Mouse (Mus musculus) heart, embryonic 13.5 days (tissue): ENCODE data around the gene Frmd8. TPM values are rescaled to one million over a fixed set of nuclear protein-coding genes. Genes with fewer than 3 reads are reported as not detected.
A peak's percentile ranks its signal among the peaks of the same experiment; 100 is the strongest.

Experiments used
- ATAC-seq: fragments of 200-750 bp; cut with Nextera tagmentation; 2 replicates; pipeline ENCODE4 v1.8.0; 2017; ENCODE audit warnings: moderate TSS enrichment; ENCODE audit not compliant: insufficient number of reproducible peaks, low FRiP score, low TSS enrichment; ENCODE audit errors: extremely low read depth
- H3K27ac ChIP-seq: fragments of 300-500 bp; sonication (generic); replicated peaks from 2 replicates; pipeline ENCODE4 v1.5.1; 2015; ENCODE audit warnings: moderate library complexity, mild to moderate bottlenecking, inconsistent platforms
- H3K27me3 ChIP-seq: fragments of 300-500 bp; sonication (generic); replicated peaks from 2 replicates; pipeline ENCODE4 v1.6.1; 2015; ENCODE audit warnings: mild to moderate bottlenecking, inconsistent platforms
- H3K36me3 ChIP-seq: fragments of 300-500 bp; sonication (generic); 2 replicates; pipeline ENCODE4 v1.6.1; 2015; ENCODE audit warnings: mild to moderate bottlenecking, inconsistent platforms
- H3K4me1 ChIP-seq: fragments of 300-500 bp; sonication (generic); 2 replicates; pipeline ENCODE4 v1.6.1; 2015; ENCODE audit warnings: inconsistent platforms
- H3K4me2 ChIP-seq: fragments of 300-500 bp; sonication (generic); 2 replicates; pipeline ENCODE4 v1.6.1; 2015; ENCODE audit warnings: inconsistent platforms, mild to moderate bottlenecking, moderate library complexity
- H3K4me3 ChIP-seq: fragments of 300-500 bp; sonication (generic); 2 replicates; pipeline ENCODE4 v1.5.1; 2015; ENCODE audit warnings: moderate library complexity, mild to moderate bottlenecking, inconsistent platforms
- H3K9ac ChIP-seq: fragments of 300-500 bp; sonication (generic); 2 replicates; pipeline ENCODE4 v1.6.1; 2015; ENCODE audit warnings: inconsistent platforms, mild to moderate bottlenecking, moderate library complexity
- H3K9me3 ChIP-seq: fragments of 300-500 bp; sonication (generic); 2 replicates; pipeline ENCODE4 v1.6.1; 2016; ENCODE audit warnings: inconsistent platforms
- WGBS: fragments of 180-500 bp; shearing (Covaris S2); methylation state at CpG from one replicate; pipeline ENCODE4 v1.1.7; 2015; ENCODE audit warnings: mixed read lengths; 5-methylcytosine and 5-hydroxymethylcytosine counted together
- polyA plus RNA-seq: library from polyadenylated mRNA; unstranded; fragments of >200 nt; fragmentation: Nextera tagmentation; extraction: Ambion mirVana; gene quantifications from 2 replicates; pipeline ENCODE4 v1.2.1, GENCODE M21; 2015

Frmd8 gene
- polyA plus RNA-seq, 1 experiment from 2014 or later, result 27.4 TPM

DNA sequence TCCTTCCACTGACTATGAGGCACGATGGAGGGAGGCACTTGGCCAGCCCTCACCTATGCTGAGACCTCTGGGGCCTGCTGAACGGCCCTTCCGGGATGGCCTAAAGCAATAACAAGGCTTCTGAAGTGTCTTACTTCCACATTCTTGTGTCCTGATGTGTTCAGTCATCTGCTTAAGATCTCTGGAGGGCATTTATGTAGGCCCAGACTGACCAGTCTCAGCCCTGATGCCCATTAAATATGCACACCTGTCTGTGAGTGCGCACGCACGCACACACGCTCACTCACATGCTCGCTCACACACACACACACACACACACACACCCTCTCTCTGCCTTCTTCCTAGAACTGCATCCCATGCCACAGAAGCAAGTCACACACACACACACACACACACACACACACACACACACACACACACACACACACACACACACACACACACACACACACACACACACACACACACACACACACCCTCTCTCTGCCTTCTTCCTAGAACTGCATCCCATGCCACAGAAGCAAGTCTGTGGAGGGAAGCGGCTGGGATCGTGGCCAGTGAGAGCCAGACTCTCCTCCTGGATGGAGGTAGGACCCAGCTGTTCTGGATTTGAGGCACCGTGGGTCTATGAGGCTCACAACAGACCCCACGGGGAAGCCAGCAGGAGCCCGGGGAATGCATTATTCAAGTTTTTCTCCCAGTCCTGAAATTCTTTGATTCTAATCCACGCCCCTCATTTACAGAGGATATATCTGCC lies 65.9 kb downstream of the Frmd8 start:
- peak overlapping the region; percentile 70 for H3K9ac ChIP-seq
- H3K9me3 ChIP-seq, result no peaks in the 10 kb centered on the region
- H3K27ac ChIP-seq, result peak overlapping the region; percentile 95
- H3K36me3 ChIP-seq, result no peaks in the 10 kb centered on the region
- ATAC-seq, result no peak
- H3K4me1 ChIP-seq, result peaks cover 96% of the 10 kb centered on the region
- H3K4me3 ChIP-seq, result no peak overlapping the region
- no peaks in the 10 kb centered on the region for H3K27me3 ChIP-seq
- peak overlapping the region; percentile 54 for H3K4me2 ChIP-seq
- 59% methylated on average over 14 of the region's 14 CpGs for WGBS

DNA sequence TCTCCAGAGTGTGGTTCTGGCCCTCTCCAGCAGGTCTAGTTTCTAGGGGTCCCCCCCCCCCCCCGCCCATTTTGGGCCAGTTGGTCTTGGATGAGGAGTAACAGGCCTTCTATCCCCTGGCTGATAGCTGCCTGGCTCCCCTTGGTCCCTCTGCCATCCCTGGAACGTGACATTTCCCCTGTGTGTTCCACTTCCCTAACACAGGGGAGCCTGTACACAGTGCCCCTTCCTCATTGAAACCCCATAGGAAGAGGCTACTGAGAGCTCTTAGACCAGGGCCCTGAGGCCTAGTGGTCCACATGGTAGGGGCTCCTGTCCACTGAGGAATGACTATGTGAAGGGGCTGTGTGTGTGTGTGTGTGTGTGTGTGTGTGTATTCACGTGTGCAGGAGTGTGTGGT lies 67.3 kb downstream of the Frmd8 start:
- 72% methylated on average over 3 of the region's 3 CpGs for WGBS
- Histone ChIP-seq H3K27ac (peak overlapping the region; percentile 100), H3K4me1 (peaks cover 92% of the 10 kb centered on the region), H3K4me3 (no peak overlapping the region), H3K4me2 (no peak overlapping the region; the same call in 1 of the 2 replicates), H3K9me3 (no peaks in the 10 kb centered on the region), H3K36me3 (no peaks in the 10 kb centered on the region), H3K9ac (no peak overlapping the region), H3K27me3 (no peaks in the 10 kb centered on the region)
- no peak for ATAC-seq

DNA sequence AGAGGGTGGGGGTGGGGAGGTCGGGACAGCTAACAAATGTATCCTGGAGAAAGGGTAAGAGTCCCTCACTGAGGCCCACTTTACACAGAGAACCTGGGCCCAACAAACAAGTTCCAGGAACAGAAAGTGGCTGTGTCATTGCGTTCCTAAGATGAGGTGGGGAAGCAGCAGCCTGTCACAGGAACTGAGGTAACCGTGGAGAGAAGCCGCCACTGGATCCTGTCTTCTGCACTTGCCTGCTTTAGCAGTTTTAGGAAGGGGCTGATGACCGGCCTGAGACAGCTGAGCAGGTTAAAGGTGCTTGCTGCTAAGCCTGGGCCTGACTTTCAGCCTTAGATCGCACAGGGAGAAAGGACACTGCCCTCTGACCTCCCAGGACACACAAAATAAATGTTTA lies 68.3 kb downstream of the Frmd8 start:
- Histone ChIP-seq H3K4me1 (peaks cover 84% of the 10 kb centered on the region), H3K9me3 (no peaks in the 10 kb centered on the region), H3K27me3 (no peaks in the 10 kb centered on the region), H3K4me3 (no peak overlapping the region), H3K27ac (peak overlapping the region; percentile 100), H3K9ac (peak overlapping the region; percentile 72), H3K4me2 (peak overlapping the region; percentile 50), H3K36me3 (no peaks in the 10 kb centered on the region)
- ATAC-seq, result no peak; the same call in 1 of the 2 replicates
- WGBS, result 23% methylated on average over 6 of the region's 6 CpGs

DNA sequence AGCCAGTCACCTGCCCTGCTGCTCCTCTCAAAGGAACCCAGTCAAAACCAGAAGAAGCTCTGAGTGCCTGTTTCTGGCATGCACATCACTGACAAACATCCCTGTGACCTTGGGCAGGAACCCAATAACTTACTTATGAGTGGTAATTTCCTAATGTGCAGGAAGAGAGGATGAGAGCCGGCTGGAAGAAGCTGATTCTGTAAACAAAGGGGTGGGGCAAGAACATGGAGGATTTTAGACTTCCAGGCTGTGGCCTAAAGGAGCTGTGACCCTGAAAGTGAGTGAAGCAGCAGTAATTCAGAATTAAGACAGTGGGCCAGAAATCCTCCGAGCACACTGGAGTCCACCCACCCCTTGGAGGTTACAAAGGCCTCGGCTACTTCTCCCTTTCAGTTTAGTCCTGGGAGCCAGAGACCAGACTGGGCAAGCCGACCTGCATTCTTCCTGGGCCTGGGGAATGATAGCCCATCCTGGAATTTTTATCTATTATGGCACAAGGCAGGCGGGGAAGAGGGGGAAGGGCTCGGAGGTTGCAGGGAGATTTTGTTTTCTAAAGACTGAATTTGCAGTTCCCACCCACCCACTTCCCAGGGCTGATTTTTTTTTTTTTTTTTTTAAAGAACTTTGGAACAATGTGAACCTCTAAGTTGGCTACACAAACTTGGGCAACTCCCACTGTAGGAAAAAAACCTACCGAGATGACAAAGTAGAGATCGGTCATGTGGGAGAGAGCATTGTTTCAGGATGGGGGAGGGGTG lies 68.8 kb downstream of the Frmd8 start:
- Histone ChIP-seq H3K4me2 (peak overlapping the region; percentile 50), H3K4me1 (peaks cover 78% of the 10 kb centered on the region), H3K27ac (peak overlapping the region; percentile 100), H3K27me3 (no peaks in the 10 kb centered on the region), H3K9ac (peak overlapping the region; percentile 72), H3K36me3 (no peaks in the 10 kb centered on the region), H3K4me3 (peak overlapping the region; percentile 5; the same call in 1 of the 2 replicates), H3K9me3 (no peaks in the 10 kb centered on the region)
- ATAC-seq, result no peak
- 6% methylated on average over 8 of the region's 8 CpGs for WGBS

DNA sequence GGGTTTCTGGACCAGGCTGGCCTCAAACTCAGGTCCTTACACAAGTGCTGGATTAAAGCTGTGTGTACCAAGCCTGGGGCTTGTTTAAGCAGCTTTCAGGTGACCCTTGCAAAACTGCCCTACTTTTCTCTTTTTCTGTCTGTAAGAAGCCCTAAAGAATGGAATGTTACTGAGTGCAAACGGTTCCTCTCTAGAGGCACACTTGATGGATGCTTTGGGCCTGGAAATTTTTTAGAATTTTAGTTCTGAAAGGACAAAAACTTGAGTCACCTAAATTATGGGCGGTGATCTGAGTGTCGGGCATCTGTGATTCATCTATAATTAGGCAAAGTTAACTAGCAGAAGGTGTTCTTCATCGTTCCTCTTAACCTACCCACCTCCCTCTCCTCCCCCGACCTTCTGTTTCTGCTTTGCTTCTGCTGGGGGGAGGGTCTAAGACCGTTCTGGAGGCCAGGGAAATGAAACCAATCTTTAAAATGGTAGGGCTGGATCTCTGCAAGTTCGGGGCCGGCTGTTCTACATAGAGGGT lies 70.6 kb downstream of the Frmd8 start:
- Histone ChIP-seq H3K9ac (peak overlapping the region; percentile 92), H3K4me3 (0 out of 2 replicates have a peak overlapping the region, but pooled peaks have one; percentile 95), H3K36me3 (peaks cover 12% of the 10 kb centered on the region), H3K27me3 (no peaks in the 10 kb centered on the region), H3K9me3 (no peaks in the 10 kb centered on the region), H3K4me1 (peaks cover 60% of the 10 kb centered on the region), H3K27ac (peak overlapping the region; percentile 100), H3K4me2 (peak overlapping the region; percentile 84)
- no peak for ATAC-seq
- WGBS, result 30% methylated on average over 8 of the region's 8 CpGs

DNA sequence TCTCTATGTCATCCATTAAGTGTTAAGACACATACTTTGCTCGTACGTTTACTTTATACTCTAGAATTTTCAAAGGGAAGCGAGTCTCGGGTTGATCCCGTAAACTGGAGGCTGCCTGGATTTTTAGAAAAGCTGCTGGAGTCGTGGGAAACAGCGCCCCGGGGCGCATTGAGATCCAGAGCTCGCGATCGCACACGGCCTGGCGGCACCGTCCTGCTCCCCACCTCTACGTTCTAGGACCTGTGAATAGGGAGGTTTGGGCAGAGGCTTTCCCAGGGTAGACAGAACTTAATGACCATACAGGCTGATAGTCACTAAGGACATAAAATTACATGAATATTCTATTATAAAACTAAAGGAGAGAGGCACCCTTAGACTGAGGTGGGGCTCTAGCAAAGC lies 71.2 kb downstream of the Frmd8 start:
- ATAC-seq, result peak; percentile 20; the same call in 1 of the 2 replicates
- under 1% methylated on average over 16 of the region's 16 CpGs for WGBS
- H3K4me1 ChIP-seq, result peaks cover 56% of the 10 kb centered on the region

DNA sequence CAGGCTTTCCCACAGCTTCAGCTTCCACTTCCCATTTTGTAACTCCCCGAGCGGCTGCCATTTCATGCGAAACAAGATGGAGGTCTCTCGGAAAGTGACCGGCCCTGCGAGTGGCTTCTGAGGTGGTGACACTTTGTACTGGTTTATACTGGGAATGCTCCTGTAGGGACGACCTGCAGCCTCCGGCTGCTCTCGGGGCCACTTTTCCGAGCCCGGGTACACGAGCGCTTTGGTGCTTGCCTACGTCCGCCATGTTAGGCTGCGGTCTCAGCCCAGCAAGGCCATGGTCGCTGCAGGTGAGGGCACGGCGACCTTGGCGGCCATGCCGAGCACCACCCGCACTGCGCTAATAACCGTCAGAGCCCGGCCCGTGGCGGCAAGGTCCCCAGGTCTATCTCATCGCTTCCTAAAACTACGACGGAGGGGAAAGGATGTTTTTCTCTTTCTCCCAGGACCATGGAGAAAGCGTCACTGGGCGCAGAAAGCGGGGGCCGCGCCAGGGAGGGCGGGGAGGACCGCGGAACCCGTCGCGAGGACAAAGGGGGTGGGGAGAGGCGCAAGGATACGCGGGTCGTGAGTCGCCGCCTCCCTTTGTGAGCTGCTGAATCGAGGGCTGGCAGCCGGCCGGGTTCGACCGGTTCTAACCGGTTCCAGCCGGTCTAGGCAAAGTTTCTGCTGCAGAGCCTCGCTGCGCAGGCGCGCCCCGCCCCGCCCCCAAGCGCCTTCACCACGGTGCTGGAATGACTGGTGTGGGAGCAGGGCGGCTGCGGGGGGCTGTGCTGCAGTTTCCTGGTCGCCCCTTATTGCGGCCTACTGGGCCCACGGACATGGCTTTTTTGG lies 71.8 kb downstream of the Frmd8 start:
- H3K4me1 ChIP-seq, result peaks cover 50% of the 10 kb centered on the region
- peak overlapping the region; percentile 100 for H3K27ac ChIP-seq
- peaks cover 21% of the 10 kb centered on the region for H3K36me3 ChIP-seq
- under 1% methylated on average over 62 of the region's 67 CpGs for WGBS
- peak overlapping the region; percentile 95 for H3K4me3 ChIP-seq
- ATAC-seq, result peak; percentile 86
- no peaks in the 10 kb centered on the region for H3K9me3 ChIP-seq
- peak overlapping the region; percentile 92 for H3K9ac ChIP-seq
- H3K4me2 ChIP-seq, result peak overlapping the region; percentile 84
- H3K27me3 ChIP-seq, result no peaks in the 10 kb centered on the region

More for the DNA sequence above, 71.2 kb downstream of the Frmd8 start:
- Histone ChIP-seq H3K9ac (peak overlapping the region; percentile 92), H3K27ac (peak overlapping the region; percentile 100), H3K4me3 (peak overlapping the region; percentile 95), H3K36me3 (peaks cover 15% of the 10 kb centered on the region), H3K27me3 (no peaks in the 10 kb centered on the region), H3K4me2 (peak overlapping the region; percentile 84), H3K9me3 (no peaks in the 10 kb centered on the region)

DNA sequence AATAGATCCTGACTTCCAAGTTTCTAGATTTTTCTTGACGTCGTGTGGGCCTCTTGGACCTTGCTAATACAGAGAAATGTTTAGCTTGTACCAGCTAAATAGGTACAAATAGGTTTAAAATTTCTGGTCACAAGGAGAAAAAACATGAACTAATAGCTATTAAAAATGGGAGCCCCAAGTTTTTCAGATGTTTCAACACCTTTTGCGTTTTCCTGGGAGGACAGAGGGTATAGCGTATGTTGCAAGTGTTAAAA lies 72.4 kb downstream of the Frmd8 start:
- Histone ChIP-seq H3K36me3 (peaks cover 26% of the 10 kb centered on the region), H3K4me2 (peak overlapping the region; percentile 84), H3K27me3 (no peaks in the 10 kb centered on the region), H3K4me3 (peak overlapping the region; percentile 95), H3K9me3 (no peaks in the 10 kb centered on the region), H3K4me1 (peaks cover 47% of the 10 kb centered on the region), H3K27ac (peak overlapping the region; percentile 100), H3K9ac (peak overlapping the region; percentile 92)
- WGBS, result 0% methylated on average over 4 of the region's 4 CpGs
- ATAC-seq, result no peak

DNA sequence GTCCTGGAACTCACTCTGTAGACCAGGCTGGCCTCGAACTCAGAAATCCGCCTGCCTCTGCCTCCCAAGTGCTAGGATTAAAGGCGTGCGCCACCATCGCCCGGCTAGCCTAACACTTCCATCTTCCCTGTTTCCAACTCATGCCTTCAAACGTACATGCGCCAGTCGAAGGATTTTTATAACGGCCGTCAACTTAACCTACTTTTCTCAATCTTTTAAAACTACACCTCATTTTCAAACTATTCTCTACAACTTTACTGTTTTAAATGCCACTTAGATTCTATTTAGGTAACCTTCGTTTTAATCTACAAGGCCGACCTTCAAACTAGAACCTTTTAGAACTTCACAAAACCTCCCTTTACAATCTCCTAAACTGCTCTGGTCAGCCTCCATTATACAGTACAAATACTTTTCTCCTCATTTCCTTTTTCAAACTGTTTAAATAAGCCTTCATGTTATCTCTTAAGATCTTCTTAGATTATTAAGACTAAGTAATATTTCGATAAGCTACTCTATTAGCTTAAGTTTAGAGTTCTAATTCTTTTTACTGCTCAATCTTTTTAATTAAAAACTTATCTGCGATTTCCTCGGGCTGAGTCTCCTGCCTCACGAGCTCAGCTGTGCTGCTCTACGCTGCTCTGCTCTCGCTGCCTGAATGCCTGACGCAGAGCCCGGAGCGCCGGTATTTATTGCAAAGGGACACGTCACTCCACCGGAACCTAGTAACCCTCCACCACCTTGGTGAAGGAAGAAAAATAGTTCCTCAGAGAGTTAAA lies 72.9 kb downstream of the Frmd8 start:
- ATAC-seq, result no peak
- WGBS, result under 1% methylated on average over 25 of the region's 25 CpGs

DNA sequence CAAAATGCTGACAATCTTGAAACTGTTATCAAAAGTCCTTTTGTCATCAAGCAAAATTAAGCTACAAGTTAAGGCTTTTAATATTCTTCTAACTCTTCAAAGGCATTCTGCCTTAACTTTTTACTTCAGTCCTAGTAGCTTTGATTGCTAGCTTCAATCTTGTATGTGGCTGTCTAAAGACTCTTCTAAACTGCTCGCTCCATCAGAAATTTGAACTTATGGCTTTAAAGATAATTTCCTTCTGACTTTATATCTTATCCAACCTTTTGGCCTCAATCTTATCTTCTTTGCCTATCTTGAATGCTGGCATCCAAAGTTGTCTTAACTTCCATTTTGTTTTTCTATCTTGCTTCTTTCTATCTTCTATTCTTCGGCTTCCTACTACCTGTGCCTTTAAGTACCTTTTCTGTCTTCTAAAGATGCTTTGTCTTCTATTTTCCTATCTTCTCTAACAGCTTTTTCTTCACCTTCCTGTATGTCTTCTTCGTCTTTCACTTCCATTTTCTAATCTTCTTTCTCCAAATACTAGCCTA lies 73.6 kb downstream of the Frmd8 start:
- Histone ChIP-seq H3K4me2 (peak overlapping the region; percentile 84), H3K36me3 (peaks cover 38% of the 10 kb centered on the region), H3K4me3 (peak overlapping the region; percentile 95), H3K27ac (peak overlapping the region; percentile 100), H3K9me3 (no peaks in the 10 kb centered on the region), H3K27me3 (no peaks in the 10 kb centered on the region), H3K4me1 (peaks cover 45% of the 10 kb centered on the region), H3K9ac (peak overlapping the region; percentile 100)
- ATAC-seq, result no peak
- under 1% methylated on average over 3 of the region's 3 CpGs for WGBS

More for the DNA sequence above, 72.9 kb downstream of the Frmd8 start:
- Histone ChIP-seq H3K4me1 (peaks cover 45% of the 10 kb centered on the region), H3K9me3 (no peaks in the 10 kb centered on the region), H3K27me3 (no peaks in the 10 kb centered on the region), H3K9ac (peak overlapping the region; percentile 100), H3K27ac (peak overlapping the region; percentile 100), H3K36me3 (peaks cover 31% of the 10 kb centered on the region), H3K4me2 (peak overlapping the region; percentile 84), H3K4me3 (peak overlapping the region; percentile 95)
